Mouse (Mus musculus) frontal cortex, adult 2 months (tissue): Measurements from ENCODE around the gene Gas8. TPM values are rescaled to one million over a fixed set of nuclear protein-coding genes. Genes with fewer than 3 reads are reported as not detected.
"Not testable (repeated sequence)": the region's sequence is repeated elsewhere in the genome, so short reads cannot be mapped to it uniquely, and the experiment has no call there.

Experiments used
- DNase-seq, 2 experiments: peaks; one replicate each; pipeline ENCODE4 v3.0.0; 2022; ENCODE audit warnings: low spot score in 1 of 2; ENCODE audit errors: extremely low spot score in 1 of 2
- polyA plus RNA-seq: library from polyadenylated mRNA; depleted of rRNA; stranded (reverse); fragments of >200 nt; gene quantifications from 2 replicates; pipeline ENCODE4 v1.2.3, GENCODE M21; 2012; rRNA removed

Gas8 gene
- polyA plus RNA-seq, result 42.5 and 43.5 TPM in 2 replicates

DNA sequence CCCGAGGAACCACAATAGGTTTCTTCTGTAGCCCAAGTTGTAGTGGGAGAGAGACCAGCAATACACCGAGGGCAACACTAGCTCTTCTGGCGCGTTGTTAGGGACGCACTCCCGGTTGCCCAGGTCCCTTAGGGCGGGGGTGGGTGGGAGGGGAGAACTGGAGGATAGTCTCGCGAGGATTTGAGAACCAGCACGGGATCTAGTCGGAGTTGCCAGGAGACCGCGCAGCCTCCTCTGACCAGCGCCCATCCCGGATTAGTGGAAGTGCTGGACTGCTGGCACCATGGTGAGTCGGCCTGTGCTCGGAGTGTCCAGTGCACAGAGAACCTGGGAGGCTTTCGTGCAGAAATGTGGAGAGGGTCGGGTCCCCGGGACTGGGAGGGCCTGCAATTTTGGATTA lies at the start of gene Gas8:
Gas8 (plus strand) TSS at position 168 of the 400 bp plus-strand sequence.
- peak; percentile 82 to 94 for DNase-seq

DNA sequence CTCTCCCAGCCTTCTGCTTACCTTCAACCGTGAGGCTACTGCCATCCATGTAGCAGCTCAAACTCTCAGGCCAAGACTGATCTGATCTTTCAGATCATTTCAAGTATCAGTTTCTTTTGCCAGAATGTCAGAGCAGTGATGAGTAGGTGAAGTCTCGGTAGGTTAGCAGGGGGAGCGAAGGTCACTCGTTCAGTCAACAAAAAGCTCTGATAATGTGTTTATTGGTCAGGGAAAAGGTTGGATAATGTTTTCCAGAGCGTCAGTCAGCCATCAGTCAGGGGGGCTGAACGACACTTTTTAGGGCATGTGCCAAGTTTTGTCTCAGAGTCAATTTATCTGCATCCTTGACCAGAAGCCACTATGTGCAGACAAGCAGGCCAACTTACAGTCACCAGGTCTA lies 45.6 kb upstream of the Gas8 start:
- DNase-seq, result not testable (repeated sequence)

DNA sequence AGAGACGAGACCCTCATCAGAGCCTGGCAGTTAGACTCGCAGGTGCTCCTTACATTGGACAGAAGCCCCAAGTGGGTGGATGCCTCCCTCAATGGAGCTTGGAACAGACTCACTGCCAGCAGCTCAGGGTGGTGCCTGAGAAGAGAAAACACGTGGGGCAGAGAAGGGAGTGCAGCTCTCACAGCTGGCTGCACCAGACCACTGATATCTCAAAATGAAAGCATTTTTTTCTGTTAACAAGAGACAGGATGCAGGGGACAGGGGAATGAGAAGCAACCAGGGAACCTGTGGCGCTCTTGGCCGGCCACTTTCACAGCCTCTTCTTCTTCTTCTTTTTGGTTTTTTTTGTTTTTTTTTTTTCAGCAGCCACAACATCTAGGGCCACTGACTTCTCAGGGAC lies 44.1 kb upstream of the Gas8 start:
- not testable (repeated sequence) for DNase-seq

DNA sequence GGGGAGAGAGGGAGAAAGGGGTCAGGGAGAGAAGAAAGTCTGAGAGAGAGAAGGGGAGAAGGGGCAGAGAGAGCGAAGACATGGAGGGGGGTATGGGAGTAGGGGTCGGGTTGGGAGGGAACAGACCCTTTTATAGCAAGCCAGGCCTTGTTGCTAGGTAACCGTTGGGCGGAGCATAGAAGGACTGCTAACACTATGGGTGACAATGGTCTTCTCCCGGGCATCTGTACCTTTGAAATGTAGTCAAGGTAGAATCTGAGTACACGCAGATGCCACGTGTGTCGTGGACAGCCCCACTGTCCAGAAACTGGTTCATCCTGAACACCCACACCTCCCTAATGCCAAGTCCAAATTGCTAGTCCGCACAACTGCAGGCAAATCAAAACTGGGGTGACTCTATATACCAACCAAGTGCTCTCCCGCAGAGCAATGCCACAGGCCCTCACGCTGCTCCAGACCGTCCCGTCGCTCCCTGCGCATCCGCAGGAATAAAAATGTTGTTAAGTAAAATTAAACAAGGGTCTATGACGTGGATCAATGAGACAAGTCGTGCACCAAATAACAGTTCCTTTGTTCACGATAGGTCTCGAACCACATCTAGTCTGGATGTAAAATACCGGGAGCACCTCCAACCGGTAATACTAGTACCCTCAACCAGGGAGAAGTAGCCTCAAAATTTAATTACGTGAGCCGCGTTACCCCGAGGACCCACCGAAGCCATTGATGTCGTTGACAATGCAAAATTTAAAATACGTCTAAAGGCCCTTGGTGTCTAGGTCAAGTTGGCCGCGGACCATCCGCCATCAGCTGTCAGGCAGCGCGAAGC lies 41.5 kb upstream of the Gas8 start:
- DNase-seq, result peak in 1 of 2 experiments; percentile 33

DNA sequence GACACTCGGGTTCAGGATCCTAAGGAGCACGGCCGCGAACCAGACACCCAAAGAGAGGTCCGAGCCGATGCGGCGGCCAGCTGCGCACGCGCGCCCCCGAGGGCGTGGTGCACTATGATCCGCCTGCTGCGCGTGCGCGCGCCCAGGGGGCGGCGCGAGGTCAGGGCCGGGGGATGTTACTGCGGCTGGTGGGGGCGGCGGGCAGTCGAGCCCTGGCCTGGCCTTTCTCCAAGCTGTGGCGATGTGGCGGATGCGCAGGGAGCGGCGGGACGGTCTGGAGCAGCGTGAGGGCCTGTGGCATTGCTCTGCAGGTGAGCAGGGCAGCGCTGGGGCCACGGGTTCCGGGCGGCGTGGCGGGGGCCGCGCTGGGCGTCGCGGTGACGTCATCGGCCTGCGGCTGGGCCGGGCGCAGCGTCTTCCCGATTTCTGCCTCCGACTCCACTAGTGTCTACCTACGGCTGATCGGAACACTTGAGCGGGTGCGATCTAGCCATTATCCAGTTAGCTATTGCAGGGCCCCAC lies 40.8 kb upstream of the Gas8 start, which contains the start of gene Afg3l1:
Afg3l1 (plus strand) TSS at position 167 of the 522 bp plus-strand sequence.
- DNase-seq, result peak; percentile 82 to 94

DNA sequence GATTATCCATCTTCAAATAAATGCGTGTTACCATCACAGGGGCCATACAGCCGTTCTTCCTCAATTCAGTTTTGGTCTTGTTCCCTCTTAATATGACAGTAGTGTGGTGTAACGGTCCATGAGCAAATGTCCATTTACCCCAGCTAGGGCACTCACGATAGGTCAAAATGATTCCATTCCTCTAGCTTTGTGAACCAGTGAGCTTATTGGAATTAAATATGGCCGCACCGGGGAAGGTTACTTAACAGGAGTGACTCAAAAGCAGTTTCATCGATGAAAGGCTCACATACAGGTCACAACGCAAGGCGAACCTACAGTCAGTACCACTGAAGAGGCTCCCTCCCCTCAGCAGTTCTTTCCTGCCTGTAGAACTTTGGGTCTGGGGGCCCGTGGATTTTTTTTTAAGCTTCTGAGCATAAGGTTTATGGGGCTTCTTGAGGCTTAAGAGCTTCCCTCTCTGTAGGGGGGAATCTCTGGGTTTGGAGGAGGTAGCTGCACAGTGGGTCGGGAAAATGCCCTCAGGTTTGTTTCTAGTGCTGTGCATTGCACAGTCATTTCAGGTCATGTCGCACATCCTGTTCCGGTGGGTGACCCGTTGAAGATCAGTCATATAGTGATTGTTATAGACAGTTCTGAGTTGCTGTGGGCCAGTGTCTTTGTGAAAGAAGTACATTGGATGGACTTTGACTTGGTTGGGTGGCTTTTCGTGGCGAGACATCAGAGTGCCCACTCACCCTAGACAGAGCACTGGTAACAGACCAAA lies 40.0 kb upstream of the Gas8 start:
- peak in 1 of 2 experiments; percentile 36 for DNase-seq

DNA sequence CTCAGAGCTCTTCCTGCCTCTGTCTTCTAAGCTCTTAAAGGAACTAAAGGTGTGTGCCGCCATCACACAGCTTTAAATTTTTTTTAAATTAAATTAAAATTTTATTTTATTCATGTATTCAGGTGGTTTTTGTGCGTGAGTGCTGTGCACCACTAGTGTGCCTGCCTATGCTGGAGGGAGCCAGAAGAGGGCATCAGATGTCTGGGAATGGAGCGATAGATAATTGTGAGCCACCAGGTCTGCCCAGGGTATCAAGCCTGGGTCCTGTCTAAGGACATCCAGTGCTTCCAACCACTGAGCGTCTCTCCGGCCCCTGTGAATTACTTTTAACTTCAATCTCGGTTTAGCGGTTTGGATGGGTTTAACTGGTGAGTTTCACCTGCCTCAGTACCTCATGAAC lies 36.0 kb upstream of the Gas8 start:
- DNase-seq, result no peak

DNA sequence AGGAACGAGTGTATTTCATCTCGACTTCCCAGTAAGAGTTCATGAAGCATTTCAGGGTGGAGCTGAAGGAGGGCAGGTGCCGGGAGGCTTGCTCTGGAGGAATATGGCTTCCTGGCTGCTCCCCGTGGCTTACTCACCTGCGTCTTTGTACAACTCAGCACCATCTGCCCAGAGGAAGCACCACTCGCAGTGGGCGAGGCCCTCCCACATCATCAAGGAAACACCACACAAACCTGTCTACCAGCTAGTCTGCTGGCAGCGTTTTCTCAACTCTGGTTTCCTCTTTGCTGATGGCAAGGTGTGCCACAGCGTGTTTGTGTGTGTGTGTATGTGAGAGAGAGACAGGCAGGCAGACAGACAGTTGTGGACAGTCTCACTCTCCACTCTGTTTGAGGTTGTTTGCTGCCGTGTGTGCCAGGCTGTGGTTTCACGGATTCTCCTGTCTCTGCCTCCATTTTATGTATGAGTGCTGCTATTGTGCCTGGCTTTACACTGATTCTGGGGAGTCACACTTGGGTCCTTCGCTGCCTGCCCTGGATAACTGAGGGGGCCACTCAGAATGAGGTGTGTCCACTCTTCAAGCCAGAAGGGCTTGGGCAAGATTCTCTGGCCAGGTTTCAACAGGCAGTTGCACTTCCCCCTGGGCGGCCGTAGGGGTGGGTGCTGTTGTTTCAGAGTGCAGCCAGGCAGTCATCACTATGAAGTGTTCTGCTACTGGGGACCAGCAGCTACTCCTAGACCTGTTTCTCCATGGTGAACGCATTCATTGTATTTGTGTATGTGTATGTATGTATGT lies 27.2 kb upstream of the Gas8 start:
- DNase-seq, result no peak

DNA sequence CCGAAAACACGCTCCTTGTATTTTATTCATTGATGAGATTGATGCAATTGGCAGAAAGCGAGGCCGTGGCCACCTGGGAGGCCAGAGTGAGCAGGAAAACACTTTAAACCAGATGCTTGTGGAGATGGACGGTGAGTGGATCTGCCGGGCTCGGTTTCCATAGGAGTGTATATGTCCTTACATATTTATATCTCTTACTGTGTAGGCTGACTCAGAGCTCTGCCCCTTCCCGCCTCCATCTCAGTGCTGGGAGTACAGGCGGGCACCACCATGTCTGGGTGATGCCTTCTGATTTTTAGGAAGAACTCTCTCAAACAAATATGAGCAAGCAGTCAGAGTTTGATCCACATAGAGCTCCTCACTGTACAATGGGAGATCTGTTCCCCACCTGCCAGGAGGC lies 25.7 kb upstream of the Gas8 start:
- DNase-seq, result no peak

DNA sequence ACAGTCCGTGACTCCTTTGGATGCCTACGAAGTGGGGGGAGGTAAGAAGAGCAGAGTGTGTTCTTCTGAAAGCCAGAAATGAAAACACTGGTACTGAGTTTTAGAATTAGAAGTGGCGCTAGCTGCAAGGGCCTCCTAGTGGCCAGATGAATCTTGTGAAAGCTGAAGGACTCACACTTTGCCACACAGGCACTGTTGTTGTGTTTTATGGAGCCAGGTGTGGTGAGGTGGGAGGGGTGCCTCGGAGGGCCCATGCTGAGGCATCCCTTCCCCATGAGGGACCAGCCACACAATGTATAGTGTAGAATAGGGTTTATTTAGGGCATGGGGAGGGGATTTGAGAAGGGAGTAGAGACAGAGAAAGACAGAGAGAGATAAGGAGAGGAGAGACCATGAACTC lies 20.9 kb upstream of the Gas8 start:
- no peak for DNase-seq

DNA sequence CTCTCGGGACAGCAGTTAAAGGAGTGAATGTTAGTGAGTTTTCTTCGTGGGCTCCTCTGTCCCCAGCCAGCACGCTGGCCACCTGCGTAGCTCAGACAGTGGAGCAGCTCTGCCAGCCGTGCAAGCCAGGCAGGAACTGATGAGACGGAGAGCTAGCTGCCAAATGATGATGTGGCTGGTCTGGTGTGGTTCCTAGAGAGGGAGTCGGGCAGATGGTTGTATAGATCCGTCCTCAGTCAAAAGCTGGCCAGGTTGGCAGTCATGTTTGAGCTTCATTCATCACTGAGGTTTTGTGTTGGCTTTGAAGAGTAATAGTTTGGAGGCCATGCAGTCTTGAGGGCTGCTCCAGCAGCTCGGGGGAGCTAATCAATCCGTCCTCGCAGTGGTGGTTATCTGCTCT lies 19.7 kb upstream of the Gas8 start:
- DNase-seq, result no peak

DNA sequence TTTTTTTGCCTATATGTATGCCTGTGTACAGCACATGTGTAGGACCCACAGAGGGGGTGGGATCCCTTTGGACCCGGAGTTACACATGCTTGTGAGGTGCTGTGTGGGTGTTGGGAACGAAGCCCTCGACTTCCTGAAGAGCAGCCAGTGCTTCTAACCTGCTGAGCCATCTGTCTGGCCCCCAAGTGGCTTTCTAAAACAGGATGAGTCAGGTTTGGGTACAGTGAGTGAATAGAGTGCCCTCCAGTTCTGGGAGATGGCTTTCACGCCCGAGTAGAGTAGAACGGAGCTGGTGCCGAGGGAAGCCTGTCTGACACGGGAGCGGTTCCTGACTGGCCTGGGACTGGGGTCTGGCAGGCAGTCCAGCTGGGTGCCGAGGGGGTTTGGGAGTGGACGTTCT lies 19.1 kb upstream of the Gas8 start:
- peak in 1 of 2 experiments; percentile 36 for DNase-seq

DNA sequence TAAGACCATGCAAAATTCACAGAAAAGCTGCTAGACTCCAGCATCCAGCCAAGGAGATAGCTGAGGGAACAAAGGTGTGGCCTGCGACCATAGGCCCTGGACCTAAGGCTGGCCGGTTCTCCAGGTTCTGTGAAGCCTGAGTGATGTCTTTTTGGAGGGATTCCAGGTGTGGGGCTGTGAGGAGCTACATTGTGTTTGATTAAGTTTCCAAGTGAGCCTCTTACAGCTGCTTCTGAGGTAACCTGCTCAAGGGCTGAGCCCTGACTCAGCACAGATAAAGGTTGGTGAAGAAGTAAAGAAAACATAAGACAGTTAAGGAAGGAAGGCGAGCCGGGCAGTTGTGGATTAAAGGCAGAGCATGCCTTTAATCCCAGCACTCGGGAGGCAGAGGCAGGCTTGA lies 16.4 kb upstream of the Gas8 start:
- no peak for DNase-seq

DNA sequence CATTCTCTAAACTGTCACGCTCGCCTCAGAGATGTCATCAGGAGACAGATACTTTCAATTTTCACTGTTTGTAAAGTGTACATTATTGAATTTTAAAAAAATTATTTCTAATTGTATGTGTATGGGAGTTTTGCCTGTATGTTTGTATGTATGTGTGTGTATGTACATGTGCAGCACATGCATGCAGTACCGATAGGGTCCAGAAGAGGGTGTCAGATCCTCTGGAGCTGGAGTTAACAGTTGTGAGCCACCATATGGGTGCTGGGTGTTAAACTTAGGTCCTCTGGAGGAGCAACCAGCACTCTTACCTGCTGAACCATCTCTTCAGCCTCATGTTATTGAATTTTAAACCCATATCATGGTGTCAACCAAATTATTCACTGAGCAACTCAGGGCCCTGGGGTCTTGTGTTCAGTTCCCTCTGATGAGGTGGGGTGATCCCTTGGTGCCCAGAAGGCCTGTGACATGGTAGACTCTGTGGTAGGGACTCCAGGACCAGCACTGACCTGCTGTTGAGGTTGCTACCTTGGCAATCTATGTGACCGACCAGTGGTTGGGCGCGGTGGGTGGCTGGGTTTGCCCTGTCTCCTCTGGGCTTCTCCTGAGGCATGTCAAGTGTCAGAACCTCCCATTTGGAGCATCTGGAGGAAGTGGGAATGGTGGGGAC lies 14.7 kb upstream of the Gas8 start:
- DNase-seq, result no peak

DNA sequence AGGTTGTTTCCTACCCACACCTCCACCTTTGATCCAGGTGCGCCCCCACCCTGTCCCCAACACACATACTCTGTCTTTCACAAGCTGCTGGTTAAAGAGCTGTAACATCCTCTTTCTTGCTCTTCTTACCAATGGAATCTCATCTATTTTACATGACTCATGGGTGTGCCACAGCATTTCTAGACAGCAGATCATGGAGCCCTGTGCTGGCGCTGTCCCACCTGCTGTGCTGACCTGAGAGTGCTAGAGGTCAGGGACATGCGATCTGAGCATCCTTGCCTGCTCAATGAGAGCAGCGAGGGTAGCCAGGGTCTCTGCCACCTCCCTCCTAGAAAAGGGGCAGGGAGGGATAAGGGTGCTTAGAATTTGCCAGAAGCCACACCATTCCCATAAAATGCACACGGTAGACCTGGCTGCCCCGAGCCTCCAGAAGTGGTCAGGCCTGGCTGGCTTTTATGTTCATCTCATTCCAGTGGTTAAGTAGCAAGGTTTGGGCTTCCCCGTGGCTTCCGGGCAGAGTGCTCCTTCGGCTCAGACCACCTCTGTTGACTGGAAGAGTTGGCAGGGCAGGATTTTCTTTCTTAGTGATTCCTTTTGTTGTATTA lies 13.9 kb upstream of the Gas8 start:
- no peak for DNase-seq

DNA sequence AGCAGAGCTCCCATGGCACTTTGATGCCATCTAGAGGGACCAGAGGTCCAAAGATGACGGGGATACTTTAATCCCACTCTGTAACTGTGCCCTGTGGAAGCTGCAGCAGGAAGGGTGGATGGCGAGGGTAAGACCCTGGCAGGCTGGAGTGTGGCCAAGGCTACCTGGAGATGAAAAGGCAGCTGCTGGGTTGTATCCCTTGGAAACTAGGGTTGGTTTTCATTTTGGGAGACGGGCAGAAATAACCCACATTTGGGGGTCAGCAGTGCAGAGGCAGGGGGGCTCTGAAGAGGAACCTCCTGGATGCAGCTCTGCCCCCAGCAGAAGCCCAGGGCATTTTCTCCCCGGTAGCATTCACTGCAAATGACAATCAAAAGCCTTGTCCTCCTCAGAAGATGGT lies 13.4 kb upstream of the Gas8 start:
- no peak for DNase-seq

DNA sequence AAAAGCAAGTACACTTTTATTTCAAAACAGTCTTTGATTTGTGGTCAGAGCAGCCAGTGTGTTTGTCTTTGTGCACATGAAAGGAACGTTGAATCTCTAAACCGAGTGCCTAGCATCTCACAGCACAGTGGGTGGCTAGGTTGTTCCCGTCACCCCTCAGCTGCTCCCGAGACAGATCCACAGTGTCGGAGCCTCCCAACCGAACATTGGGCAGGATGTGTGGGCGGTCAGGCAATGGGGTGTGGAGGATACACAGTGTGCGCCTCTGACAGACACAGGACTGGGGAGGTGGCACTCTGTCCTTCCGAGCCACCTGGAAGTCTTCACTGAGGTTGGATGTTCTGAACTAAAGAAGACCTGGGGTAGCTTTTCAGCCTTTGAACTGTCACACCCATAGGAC lies 12.9 kb upstream of the Gas8 start:
- DNase-seq, result no peak

DNA sequence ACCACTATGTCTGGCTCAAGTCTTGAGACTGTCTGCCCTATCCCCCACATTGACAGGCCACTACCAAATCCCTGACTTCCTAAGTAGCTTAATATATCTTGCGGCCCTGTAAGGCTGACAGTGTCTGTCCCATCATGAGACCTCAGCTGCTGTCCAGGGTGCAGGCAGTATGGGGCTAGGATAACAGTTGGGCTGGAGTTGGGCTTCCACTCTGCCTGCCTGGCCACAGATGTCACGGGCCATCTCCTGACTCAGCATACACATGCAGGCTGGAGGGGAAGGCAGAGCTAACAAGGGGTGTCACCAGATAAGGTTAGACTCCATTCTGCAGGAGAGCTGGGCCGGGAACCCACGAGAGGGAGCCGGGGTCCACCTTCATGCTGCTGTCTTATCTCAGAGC lies 11.5 kb upstream of the Gas8 start:
- DNase-seq, result no peak

DNA sequence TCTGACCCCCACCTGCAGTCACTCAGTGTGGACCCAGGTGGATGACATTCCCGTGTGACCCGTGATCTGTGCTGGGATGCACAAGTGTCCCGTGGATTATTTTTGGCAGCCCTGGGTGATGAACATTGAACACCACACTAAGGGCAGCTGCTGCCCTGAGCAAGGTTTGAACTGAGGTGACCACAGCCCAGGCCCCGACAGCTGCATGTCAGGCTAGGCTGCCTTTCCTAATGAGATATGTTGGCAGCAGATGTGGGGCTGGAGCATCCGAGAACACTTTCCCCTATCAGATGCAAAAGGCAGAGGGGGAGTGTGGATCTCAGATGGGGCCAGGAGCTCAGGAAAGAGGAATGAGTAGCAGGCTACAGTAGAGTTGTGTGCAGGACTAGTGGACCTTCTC lies 7.8 kb upstream of the Gas8 start:
- no peak for DNase-seq

DNA sequence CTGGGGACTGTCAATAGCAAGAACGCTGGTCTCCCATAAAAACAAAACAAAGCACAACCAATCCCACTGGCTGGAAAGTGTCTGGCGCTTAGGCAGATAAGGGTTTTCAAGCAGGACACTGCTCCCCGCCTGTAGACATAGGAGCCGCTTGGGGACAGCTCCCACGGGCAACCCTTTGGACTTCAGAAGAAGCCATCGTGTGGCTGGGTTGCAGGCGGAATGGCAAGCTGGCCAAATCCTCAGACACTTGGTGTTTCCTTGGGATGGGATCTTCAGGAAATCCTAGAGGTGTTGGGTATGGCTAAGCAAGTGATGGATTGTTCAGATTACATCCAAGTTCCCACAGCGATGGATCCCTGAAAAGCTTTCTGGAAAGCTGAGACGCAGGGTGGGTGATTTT lies 4.5 kb upstream of the Gas8 start:
- no peak for DNase-seq
